Mouse (Mus musculus) lung, postnatal 36 days (tissue): ENCODE results near the gene Krt9.
"Not testable (repeated sequence)": the region's sequence is repeated elsewhere in the genome, so short reads cannot be mapped to it uniquely, and the experiment has no call there.

Experiments
- DNase-seq: peaks from one replicate; pipeline ENCODE4 v3.0.0; 2022; ENCODE audit warnings: mixed read lengths

Krt9 gene

GRCm38 (mm10) chr11:100192992-100193391 is at the start of gene Krt9:
Krt9 (minus strand) TSS chr11:100193246.
- no peak for DNase-seq

DNA sequence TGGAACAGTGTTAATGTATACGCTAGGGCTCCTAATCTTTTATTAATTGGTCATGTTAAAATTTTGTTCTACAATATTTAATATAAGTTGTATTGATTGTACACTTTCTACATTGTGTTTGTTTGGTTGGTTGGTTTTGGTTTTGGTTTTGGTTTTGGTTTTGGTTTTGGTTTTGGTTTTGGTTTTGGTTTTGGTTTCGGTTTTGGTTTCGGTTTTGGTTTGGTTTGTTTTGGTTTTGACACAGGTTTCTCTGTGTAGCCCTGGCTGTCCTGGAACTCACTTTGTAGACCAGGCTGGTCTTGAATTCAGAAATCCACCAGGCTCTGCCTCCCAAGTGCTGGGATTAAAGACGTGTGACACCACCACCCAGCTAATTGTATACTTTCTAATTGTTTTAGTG is 47.2 kb upstream of the Krt9 start:
- not testable (repeated sequence) for DNase-seq

DNA sequence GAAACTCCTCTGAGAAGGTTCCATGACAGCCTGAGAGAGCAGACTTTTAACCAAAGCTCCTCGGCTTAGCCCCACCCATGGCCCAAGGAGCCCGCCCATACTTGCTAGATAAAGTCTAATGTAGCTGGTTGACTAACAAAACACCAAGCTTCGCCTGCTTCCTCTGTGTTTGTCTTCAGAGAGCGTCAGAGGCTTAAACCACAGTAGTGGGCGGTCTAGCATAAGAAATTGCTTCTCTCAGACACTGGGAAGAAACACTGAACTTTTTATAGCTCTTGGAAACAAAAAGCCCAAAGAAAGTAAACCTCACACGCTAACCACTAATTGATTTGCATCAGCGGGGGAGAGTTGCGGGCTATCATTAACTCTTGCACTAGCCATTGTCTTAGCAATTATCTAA is 28.7 kb upstream of the Krt9 start:
- DNase-seq: no peak

DNA sequence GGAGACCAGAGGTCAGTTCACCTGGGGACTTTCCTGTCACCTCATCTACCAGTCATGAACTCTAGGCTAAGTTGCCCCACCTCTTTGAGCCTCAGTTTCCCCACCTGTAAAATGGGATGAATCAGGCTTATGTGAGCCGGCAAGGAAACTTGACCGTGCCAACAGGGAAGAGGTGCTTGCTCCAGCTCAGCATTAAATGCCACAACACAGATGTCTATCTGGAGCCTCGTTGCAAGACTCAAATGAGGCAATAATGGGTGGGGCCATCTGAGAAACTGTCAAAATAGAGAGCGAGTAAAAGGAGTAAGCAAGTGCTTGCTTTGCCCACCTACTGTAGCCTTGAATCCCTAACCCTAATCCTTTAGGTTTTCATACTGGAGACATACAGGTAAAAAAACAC is 26.3 kb upstream of the Krt9 start:
- no peak for DNase-seq

DNA sequence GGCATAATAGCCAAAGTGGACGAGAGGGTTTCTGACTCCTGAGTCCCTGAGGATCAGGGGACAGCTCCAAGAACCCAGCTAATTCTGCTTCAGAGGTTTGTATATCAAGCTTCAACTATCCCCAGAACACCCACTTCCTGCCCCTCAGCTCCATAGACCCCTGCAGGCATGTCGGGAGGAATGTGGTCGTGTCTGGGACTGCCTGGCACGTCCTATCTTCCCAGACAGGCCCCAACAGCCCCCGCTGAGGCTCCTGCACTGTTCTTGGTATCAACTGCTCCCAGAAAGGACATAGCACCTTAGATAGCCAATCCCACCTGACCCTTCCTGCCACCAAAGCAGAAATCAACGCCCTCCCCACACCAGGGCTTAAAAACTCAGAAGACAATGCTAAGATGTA is 15.5 kb upstream of the Krt9 start:
- no peak for DNase-seq

DNA sequence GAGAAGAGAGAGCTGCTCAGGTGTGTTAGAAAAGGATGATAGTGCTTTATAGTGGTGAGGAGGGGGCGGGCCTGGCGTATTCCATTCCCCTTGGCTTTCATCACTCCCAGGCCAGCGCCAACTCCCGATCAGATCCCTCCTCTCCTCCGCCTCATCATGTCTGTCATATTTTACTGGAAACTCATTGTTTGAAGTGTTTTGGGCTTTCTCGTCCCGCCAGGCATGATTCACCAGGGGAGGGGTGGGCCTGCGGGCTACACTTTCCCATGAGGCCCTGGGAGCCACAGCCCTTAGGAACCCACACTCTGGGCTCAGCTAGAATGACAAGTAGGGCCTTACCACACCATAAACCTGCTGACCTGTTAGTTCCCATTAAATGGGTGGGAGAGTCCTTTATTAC is 14.5 kb upstream of the Krt9 start, which contains the start of gene Krt14:
TSS of gene Krt14 (minus strand) at position 51 of the 400 bp plus-strand sequence.
- no peak for DNase-seq

- peak; percentile 43 for DNase-seq
Observed at GRCm38 (mm10) chr11:100203448-100203847, 10.4 kb upstream of the Krt9 start.

DNA sequence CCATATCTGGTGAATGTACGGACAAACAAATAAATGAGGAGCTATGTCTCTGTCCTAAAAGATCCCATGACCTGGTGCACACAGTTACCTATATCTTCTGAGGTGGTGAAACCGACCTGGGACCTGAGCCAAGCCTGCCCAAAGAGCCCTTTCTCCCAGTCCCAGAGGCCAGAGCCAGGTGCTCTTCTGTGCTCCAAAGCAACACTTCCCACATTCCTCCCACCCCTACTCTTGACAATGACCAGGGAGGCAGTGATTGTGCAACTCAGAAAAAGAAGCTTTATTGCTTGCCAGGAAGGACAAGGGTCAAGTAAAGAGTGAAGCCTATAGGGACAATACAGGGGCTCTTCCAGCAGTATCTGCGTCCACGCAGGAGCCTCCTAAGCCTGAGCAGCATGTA is 9.9 kb upstream of the Krt9 start:
- no peak for DNase-seq

DNA sequence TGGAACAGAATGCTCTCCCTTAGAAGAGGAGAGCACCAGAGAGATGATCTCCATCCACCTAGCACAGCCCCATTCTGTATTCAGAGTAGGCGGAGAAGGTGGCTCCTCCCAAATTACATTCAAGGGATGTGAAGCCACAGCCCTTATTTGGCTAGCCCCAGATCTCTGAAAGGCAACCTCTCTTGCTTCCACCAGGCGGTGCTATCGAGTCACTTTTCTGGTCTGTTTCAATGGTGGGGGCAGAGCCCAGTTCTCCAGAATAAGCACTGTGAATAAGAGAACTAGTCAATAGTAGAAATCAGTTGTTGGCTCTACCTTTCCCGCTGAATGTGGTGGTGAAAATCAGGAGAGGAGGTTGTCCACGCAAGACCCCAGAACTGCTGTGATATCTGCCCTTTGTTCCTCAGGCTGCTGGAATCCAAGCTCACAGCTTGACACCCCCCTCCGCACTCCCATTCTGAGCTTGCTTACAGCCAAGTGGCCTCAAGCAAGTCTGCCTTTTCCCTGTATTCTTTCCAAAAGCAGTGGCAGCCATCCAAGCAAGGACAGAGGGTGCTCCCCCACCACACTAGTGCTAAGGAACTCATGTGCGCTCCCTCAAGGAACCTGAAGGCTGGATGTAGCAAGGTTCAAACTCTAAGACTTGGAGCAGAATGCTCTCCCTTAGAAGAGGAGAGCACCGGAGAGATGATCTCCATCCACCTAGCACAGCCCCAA is 7.2 kb upstream of the Krt9 start:
- peak; percentile 20 for DNase-seq

DNA sequence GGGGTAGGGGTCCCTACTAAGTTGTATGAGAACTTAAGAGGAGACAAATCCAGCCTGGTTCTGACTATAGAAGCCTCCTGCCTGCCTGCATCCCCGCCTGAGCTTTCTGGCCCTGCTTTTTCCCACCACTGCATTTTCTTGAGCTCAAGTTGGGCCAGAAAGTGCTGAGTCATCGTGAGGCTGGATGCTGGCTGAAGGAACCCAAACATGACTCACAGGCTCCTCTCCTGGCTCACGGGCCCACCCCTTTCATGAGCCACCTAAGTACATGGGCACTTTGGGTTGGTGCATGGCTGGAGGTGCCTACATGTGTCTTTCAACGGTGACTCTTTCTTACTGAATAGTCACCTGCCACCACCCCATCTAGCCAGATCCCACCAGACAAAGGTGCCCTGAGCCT is 5.6 kb upstream of the Krt9 start:
- DNase-seq: peak; percentile 7

DNA sequence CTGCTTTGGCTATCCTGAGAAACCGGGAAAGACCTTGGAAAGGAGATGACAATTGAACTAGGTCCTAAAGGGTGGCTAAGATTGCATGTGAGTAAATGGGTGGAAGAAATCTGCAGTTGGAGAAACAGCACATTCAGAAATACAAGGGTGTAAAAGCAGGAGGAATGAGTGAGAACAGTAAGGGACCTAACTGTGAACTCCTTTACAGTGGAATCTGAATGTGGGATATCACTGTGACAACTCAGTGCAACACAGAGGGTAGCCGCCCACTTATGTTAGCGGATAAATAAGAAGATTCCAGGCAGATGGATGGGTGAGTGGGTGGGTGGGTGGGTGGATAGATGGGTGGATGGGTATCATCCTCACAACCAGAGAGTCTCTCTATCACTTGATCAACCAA is 1.2 kb downstream of the Krt9 start:
- DNase-seq: no peak

- DNase-seq: no peak
Observed at GRCm38 (mm10) chr11:100186736-100187135, 6.3 kb downstream of the Krt9 start.

- DNase-seq: no peak
Observed at GRCm38 (mm10) chr11:100181725-100182124, 11.3 kb downstream of the Krt9 start.

DNA sequence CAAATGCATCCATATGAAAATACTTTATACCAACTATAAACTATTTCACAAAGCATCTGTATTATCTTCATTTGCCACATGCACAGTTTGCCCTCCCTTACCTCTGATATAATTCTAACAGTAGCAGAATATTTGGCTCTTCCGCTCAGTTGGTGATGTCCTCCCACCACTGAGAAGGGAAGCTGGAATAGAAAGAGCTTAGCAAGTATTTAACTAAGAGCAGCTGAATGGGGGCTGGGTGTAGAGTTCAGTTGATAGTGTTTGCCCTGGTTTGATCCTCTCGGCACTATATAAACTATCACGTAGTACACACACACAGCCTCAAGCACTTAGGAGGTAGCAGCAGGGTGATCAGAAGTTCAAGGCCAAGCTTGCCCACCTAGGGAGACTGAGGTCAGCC is 13.8 kb downstream of the Krt9 start:
- DNase-seq: no peak

- DNase-seq: no peak
Observed at GRCm38 (mm10) chr11:100178307-100178706, 14.7 kb downstream of the Krt9 start.

DNA sequence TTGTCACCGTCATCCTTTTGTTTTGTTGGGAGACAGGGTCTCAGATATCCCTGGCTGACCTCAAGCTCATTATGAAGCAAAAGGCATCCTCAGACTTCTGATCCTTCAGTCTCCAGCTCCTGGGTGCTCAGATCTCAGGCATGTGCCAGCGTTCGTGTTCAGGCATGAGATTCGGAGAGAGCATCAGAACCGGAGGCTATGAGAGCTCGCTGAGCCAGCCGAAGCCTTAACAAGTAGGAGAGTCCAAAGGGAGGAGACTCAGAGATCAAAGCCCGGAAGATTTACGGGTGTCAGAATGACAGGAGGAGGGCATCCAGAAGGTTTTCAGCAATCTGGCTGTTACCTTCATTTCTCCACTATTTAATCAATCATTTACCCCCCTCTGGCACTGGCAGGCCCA is 16.3 kb downstream of the Krt9 start:
- DNase-seq: no peak

DNA sequence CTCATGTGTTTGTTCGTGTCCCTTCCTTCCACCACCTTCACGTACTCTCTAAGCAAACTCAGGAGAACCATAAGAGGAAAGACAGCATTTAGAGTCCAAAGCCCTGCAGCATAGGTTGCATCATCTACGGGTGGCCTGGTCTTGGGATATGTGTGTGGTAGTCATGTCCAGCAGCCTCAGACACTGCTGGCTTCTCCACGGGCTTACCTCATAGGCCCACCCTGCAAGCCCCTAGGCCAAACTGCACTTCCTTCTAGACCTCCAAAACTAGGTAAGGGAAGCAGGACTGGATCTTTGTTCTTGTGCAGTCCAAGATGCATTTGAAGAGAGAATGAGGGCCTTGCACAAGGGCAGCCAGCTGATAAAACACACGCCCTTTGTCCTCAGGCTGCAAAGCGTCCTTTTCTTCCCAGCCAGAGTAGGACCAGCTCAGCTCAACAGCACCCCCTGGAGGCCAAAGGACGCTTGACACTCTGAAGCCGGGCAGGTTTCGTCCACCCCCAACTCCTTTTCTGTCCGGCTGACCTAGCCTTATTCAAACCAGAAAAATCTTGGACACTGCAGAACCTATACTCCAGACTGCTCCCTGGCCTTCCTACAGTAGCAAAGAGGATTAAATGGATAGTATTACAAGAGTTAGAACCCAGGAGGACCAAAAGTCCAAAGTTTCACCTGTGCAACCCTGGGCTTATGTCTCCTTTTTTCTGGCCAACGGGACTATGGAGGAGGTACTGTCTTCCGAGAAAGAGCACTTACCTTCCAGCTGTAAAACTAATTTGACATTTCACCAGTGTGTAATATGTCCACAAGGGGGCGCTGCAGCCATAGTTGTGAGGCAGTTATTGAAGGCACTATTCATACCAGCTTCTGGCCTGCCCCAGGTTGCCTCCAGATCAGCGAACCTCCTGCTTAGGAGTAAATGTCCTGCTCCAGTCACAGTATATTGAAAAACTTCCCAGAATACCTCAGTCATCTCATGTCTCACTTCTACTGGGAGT is 24.0 kb downstream of the Krt9 start:
- peak; percentile 90 for DNase-seq

GRCm38 (mm10) chr11:100168071-100168470 is 25.0 kb downstream of the Krt9 start:
- peak; percentile 85 for DNase-seq

DNA sequence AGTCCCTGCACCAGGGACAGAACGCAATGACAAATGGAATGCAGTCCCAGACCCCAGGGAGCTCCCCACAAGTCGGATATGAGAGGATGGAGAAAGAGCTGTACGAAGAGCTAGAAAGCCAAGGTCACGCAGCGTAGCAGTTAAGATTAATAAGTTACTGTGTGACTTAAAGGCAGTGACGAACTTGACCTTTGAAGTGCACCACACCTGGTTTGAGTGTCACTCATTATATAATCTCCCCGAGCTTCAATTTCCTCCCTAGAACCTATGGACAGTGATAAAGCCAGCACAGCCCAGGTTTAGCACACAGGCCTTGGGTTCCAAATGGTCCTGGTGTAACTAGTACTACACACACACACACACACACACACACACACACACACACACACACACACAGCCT is 28.7 kb downstream of the Krt9 start:
- DNase-seq: no peak

- DNase-seq: no peak
Observed at GRCm38 (mm10) chr11:100157908-100158477, 35.1 kb downstream of the Krt9 start.

GRCm38 (mm10) chr11:100157331-100157730 is 35.7 kb downstream of the Krt9 start:
- DNase-seq: no peak

DNA sequence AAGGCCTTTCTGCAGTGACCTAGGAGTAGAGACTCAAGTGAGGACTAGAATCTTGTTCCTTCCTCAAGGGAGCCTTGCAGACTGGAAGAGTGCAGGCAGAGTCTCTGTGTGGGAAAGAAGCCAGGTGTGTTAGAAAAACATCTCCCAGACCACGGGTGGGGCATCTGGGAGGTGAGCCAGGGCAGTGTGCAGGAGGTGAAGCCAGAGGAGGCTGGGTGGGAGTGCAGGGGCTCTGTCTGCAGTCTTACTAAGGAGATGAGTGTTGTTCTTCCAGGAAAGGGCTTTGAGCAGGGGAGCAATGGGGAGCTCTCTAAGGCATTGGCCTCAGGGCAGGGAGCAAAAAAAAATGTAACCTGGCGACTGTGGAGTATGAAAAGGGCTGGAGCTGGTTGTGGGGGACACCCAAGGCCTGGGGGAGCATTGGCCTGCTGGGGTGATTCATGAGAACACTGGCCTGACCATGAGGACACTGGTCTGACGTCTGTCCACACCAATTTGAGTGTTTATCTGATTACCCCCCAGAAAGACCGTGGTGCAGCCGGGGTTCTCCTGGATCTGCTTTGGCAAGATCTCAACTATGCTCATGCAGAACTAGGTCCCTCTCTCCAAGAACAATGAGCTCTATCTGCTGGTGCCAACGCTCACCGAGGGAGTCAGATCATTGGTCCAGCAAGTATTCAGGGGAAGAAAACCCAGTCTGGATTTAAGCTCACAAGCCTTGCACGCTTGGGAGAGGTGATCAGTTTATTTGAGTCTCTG is 37.4 kb downstream of the Krt9 start:
- DNase-seq: no peak
